Mouse (Mus musculus) ES-E14 (cell line): ENCODE results near the gene Hivep3. TPM values are rescaled to one million over a fixed set of nuclear protein-coding genes. Genes with fewer than 3 reads are reported as not detected.

Source experiments
- DNase-seq: peaks from one replicate; pipeline ENCODE4 v3.0.0-alpha.2; 2013; ENCODE audit warnings: low read depth, low spot score
- H3K27ac ChIP-seq: 2 replicates; pipeline ENCODE4 v1.5.1; 2012; ENCODE audit warnings: low read depth, mild to moderate bottlenecking, low read length, moderate library complexity, mixed read lengths; ENCODE audit not compliant: poor library complexity, insufficient read depth, severe bottlenecking
- H3K36me3 ChIP-seq: 2 replicates; pipeline ENCODE4 v1.6.1; 2012; ENCODE audit warnings: mild to moderate bottlenecking, low read length, moderate library complexity, mixed read lengths; ENCODE audit not compliant: control insufficient read depth, poor library complexity, insufficient read depth, severe bottlenecking
- H3K4me1 ChIP-seq, 2 experiments: fragments of 150-350 bp in 1 of 2; sonication (generic) in 1 of 2; 2 replicates each; pipeline ENCODE4 v1.6.1; 2012; ENCODE audit warnings: low read length in 2 of 2, mild to moderate bottlenecking in 1 of 2, mixed read lengths in 1 of 2; ENCODE audit not compliant: control insufficient read depth in 2 of 2, insufficient read depth in 2 of 2, poor library complexity in 1 of 2
- H3K4me3 ChIP-seq, 2 experiments: fragments of 150-350 bp in 1 of 2; sonication (generic) in 1 of 2; 2 replicates each; pipeline ENCODE4 v1.5.1; 2012; ENCODE audit warnings: low read length in 2 of 2, low read depth in 1 of 2, mild to moderate bottlenecking in 1 of 2, mixed read lengths in 1 of 2; ENCODE audit not compliant: insufficient read depth in 1 of 2, poor library complexity in 1 of 2, severe bottlenecking in 1 of 2
- H3K9ac ChIP-seq: 2 replicates; pipeline ENCODE4 v1.6.1; 2012; ENCODE audit warnings: low read depth, mild to moderate bottlenecking, low read length, mixed read lengths; ENCODE audit not compliant: poor library complexity, insufficient read depth, severe bottlenecking
- H3K9me3 ChIP-seq: fragments of 150-350 bp; sonication (generic); 2 replicates; pipeline ENCODE4 v1.6.1; 2012; ENCODE audit warnings: low read depth, mild to moderate bottlenecking, low read length; ENCODE audit not compliant: control insufficient read depth, insufficient read depth
- CHD2 ChIP-seq: IDR thresholded peaks from 2 replicates; pipeline ENCODE4 v1.6.1; 2014; ENCODE audit warnings: mild to moderate bottlenecking, low read depth, low read length, inconsistent platforms
- HCFC1 ChIP-seq: IDR thresholded peaks from 2 replicates; pipeline ENCODE4 v1.6.1; 2012; ENCODE audit warnings: low read length, inconsistent platforms, borderline replicate concordance; ENCODE audit not compliant: insufficient read depth
- MAFK ChIP-seq: IDR thresholded peaks from 2 replicates; pipeline ENCODE4 v1.6.1; 2014; ENCODE audit warnings: mild to moderate bottlenecking, low read depth, low read length, inconsistent platforms; ENCODE audit not compliant: insufficient read depth
- ZC3H11A ChIP-seq: IDR thresholded peaks from 2 replicates; pipeline ENCODE4 v1.6.1; 2012; ENCODE audit warnings: low read depth, mild to moderate bottlenecking, inconsistent platforms, low read length, borderline replicate concordance
- ZNF384 ChIP-seq: IDR thresholded peaks from 2 replicates; pipeline ENCODE4 v1.6.1; 2012; ENCODE audit warnings: low read depth, low read length, inconsistent platforms
- in situ Hi-C, 2 experiments: fragments of 600-800 bp; cut with MboI; formaldehyde crosslinking; loops; one replicate each; pipeline ENCODE4 v1.15.1; 2025; ENCODE audit warnings: low sequenced_read_pairs in 2 of 2, inconsistent platforms in 1 of 2; ENCODE audit not compliant: unreplicated experiment in 2 of 2
- total RNA-seq: library from RNA; depleted of rRNA; stranded (reverse); fragments of 300-350 nt; gene quantifications from 2 replicates; pipeline ENCODE4 v1.2.3, GENCODE M21; 2012

Hivep3 gene
- total RNA-seq, 1 experiment, result 1.4 TPM

DNA sequence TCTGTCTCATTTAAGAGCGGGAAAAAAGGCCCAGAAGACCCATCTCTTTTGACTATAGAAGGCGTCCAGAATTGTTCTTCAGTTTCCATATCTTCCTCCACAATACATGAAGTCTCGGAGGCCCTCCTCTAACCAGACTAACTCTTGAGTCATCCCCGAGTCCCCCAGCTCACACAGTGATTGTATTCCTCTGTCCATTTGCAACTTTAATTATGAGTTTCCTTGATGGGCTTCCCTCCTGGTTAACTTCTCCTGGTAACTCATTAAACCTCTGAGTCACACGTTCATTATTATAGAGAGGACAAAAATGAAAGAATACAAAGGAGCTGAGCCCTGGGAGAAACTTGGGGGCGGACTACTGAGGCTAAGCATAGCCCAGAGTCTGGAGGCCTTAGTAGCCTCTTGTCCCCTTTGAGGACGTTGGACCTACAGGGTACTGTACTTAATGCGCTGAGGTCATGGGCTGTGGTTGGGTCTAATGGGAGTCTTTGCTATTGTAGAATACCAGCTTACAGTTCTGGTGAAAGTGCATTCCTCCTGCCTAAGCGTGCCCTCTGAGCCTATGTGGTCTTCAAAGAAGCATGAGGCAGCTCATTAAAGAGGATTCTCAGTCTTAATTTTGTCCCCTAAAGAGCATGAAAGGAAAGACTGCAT lies 56.0 kb downstream of the Hivep3 start:
- Histone ChIP-seq H3K4me3 (no peak overlapping the region), H3K36me3 (no peaks in the 10 kb centered on the region), H3K9ac (no peak overlapping the region), H3K4me1 (no peaks in the 10 kb centered on the region), H3K27ac (no peak overlapping the region), H3K9me3 (no peaks in the 10 kb centered on the region)
- TF ChIP-seq CHD2 (no peak), ZC3H11A (no peak), MAFK (no peak), ZNF384 (no peak), HCFC1 (no peak)
- DNase-seq, result no peak
- in situ Hi-C loops, result no loop called here

DNA sequence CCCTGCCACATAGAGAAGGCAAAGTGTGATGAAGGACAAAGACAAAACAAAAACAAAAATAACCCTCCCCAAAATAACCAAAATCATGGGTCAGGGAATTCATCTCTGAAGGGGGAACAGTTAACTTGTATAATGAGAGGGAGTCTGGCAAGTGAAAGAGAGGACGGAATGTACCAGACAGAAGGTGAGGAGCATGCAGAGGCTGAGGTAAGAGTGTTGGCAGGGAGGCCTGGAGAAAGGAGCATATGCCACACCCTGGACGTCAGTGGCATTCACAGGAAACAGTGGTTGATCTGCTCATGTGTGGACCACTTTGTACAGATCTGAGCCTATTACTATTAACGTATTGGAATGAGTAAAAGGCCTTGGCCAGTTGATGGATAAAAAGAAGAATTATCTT lies 65.3 kb downstream of the Hivep3 start:
- H3K36me3 ChIP-seq, result no peaks in the 10 kb centered on the region
- no peak for TF ChIP-seq ZNF384
- no peak for TF ChIP-seq ZC3H11A
- TF ChIP-seq MAFK, result no peak
- TF ChIP-seq HCFC1, result no peak
- no peak for TF ChIP-seq CHD2
- in situ Hi-C loops, result no loop called here
- no peak overlapping the region for H3K4me3 ChIP-seq
- no peak for DNase-seq
- H3K9ac ChIP-seq, result no peak overlapping the region
- no peaks in the 10 kb centered on the region for H3K4me1 ChIP-seq
- H3K9me3 ChIP-seq, result no peaks in the 10 kb centered on the region
- H3K27ac ChIP-seq, result no peak overlapping the region

DNA sequence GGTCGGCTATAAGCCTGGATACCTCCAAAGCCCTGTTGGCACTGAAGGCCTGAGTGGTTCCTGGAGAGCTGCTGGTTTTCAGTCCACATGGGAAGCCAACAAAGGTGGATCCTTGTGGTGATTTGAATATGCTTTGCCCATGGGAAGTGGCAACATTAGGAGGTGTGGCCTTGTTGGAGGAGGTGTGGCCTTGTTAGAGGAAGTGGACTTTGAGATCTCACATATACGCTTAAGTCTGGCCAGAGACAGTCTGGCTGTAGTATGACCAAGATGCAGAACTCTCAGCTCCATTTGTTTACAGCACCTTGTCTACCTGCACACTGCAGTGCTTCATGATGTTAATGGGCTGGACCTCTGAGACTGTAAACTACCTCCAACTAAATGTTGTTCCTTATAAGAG lies 73.0 kb downstream of the Hivep3 start:
- no peak overlapping the region for H3K4me3 ChIP-seq
- H3K9ac ChIP-seq, result no peak overlapping the region
- TF ChIP-seq HCFC1 (no peak), ZC3H11A (no peak), MAFK (no peak)
- H3K36me3 ChIP-seq, result no peaks in the 10 kb centered on the region
- H3K9me3 ChIP-seq, result no peaks in the 10 kb centered on the region
- no peak for DNase-seq
- peaks cover 0 to 1% of the 10 kb centered on the region in 2 experiments; a peak in 1 of 4 replicates for H3K4me1 ChIP-seq
- no peak overlapping the region for H3K27ac ChIP-seq
- in situ Hi-C loops, result no loop called here

DNA sequence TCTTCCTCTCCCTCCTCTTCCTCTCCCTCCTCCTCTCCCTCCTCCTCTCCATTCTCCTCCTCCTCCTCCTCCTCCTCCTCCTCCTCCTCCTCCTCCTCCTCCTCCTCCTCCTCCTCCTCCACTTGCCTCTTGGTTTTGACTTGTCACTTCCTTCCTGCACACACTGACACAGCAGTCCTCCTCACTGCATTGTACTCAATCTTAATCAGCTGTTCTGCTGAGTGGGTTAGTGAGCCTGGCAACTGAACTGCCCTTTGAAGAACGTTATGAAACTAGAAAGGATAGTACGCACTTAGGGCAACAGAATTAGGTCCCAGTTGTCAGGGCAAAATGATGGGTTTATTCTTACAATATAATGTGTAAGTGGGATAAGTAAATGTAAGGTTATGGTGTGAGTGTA lies 73.8 kb downstream of the Hivep3 start:
- H3K4me3 ChIP-seq, result no peak overlapping the region
- H3K9me3 ChIP-seq, result no peaks in the 10 kb centered on the region
- no peak overlapping the region for H3K9ac ChIP-seq
- H3K36me3 ChIP-seq, result no peaks in the 10 kb centered on the region
- DNase-seq, result no peak
- in situ Hi-C loops, result no loop called here
- peaks cover 0 to 1% of the 10 kb centered on the region in 2 experiments; a peak in 1 of 4 replicates for H3K4me1 ChIP-seq
- no peak for TF ChIP-seq HCFC1
- no peak for TF ChIP-seq MAFK
- no peak for TF ChIP-seq ZNF384
- no peak for TF ChIP-seq CHD2
- TF ChIP-seq ZC3H11A, result no peak
- H3K27ac ChIP-seq, result no peak overlapping the region

DNA sequence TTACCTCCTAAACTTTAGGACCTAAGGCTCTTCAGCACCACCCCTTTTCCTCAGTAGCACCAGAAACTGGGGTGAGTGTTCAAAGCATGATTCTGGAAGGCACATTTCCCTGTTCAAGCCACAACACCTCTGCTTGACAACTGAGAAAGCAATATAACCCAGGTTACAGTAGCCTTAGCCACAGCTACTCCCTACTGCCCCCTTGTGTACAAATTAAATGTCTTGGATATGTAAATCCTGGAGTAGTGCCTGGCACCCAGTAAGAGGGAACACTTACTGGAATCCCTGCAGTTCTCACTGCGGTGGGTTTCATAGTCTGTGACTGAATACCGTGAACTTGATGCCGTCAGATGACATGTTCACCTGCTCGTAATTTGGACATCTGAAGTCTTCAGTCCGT lies 75.7 kb downstream of the Hivep3 start:
- H3K9me3 ChIP-seq, result no peaks in the 10 kb centered on the region
- DNase-seq, result peak; percentile 64
- H3K27ac ChIP-seq, result no peak overlapping the region
- no peaks in the 10 kb centered on the region for H3K36me3 ChIP-seq
- in situ Hi-C loops, result no loop called here
- H3K4me3 ChIP-seq, result no peak overlapping the region
- no peak overlapping the region for H3K9ac ChIP-seq
- no peak for TF ChIP-seq ZC3H11A
- no peak for TF ChIP-seq MAFK
- no peak for TF ChIP-seq HCFC1
- TF ChIP-seq ZNF384, result no peak
- no peak for TF ChIP-seq CHD2
- H3K4me1 ChIP-seq, result peaks cover 3 to 10% of the 10 kb centered on the region in 2 experiments; a peak in 3 of 4 replicates
